Mouse (Mus musculus): ENCODE measurements around the gene Nphs1.

DNA sequence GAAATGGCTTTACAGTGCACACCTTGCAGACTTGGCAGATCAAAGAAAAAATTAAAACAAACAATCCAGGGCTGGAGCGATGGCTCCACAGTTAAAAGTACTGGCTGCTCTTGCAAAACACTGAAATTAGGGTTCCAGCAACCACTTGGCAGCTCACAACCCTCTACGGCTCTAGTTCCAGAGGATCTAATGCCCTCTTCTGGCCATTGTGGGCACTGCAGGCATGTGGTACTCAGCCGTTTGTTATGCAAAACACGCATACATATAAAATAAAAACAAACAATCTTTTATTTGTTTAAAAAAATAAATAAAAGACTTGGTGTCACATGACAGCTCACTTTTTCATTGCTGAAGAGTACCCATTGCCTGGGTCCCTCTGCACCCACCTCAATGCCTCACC lies 34.6 kb downstream of the Nphs1 start:
- TF ChIP-seq CTCF (IDR thresholded peaks at IDR 0.05; ENCODE audit: borderline replicate concordance, insufficient read depth, low read length) (peak; percentile 63; the same call in 1 of the 2 replicates), POLR2A (IDR thresholded peaks at IDR 0.05; ENCODE audit: low read depth, low read length) (no peak)

Data from embryonic fibroblast, embryonic 13.5 days (primary cell).